Mouse (Mus musculus): ENCODE data around the gene Hist2h2bb.
"Not testable (repeated sequence)": the region's sequence is repeated elsewhere in the genome, so short reads cannot be mapped to it uniquely, and the experiment has no call there.

Hist2h2bb gene

DNA sequence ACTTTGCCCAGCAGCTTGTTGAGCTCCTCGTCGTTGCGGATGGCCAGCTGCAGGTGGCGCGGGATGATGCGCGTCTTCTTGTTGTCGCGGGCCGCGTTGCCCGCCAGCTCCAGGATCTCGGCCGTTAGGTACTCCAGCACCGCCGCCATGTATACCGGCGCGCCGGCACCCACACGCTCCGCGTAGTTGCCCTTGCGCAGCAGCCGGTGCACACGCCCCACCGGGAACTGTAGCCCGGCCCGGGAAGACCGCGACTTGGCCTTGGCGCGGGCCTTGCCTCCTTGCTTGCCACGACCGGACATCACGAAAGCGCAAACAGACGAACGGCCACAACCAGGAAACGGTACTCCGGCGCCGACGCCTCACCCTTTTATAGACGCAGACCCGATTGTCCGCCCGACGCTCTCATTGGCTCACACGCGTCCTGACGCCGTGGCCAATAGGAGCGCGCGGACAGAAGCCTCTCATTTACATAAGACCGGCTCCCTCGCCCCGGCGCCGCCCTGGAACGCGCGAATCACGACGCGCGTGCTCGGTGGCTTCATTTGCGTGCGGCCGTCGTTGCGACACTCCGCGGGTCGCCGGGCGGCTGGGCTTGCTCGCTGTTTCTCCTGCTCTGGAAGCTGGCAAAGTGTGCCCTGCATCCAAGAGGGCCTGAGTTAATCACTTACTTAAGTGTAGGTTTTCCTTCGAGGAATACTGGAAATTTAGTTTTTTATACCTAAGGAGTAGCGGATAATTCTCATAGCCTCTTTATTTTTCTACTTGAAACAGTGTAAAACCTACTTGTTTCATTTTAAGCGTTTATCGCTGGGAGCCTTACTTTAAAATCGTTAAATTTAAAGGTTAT, 29.4 kb upstream of the Hist2h2bb start, which contains the start of gene Hist2h2aa2:
TSS of gene Hist2h2aa2 (minus strand) at position 328 of the 850 bp plus-strand sequence.
- peak; percentile 94 to 97 for DNase-seq

DNA sequence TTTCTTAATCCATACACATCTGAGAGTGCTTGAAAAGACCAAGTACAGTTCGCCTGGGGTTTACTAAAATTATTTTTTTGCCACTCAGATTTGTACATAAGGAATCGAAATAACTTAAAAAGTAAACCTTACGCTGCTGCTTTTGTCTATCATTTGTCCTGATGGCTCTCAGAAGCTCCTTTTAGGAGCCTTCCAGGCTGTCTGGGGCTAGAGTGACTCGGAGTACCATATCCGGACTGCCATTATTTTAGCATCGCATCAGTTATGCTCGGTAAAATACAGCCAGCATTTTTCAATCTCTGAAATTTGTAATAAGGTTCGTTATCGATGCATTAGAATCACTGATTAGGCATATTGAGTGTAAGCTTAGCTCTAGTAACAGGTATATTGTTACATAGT, 28.8 kb upstream of the Hist2h2bb start:
- DNase-seq = no peak

DNA sequence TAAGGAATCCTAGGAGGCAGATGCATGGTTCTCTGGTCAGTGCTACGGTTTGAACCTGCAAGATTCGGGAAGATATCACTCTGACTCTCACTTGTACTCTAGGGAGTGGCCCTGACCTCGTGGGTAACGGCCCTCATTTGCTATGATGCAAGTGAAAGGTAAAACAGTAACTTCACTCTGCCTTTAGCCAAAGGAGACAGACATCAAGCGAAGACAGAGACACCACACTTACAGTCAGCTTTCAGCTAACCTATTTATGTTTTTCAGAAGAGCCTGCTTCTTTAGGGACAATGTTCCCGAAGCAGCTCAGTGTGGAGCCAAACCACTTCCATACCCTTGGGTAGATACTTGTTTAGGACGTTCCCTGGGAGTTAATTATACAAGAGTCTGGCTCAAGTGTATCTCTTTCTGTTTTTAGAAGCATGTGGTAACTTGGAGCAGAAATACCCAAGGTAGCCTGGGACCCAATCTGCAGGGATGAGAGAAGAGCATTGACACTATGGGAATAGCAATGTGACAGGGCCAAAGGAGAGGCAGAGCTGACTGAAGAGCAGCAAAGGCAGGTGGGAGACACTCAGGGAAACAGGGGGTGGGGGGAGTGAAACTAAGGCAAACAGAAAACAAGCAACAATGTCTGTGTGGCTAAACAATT, 25.5 kb upstream of the Hist2h2bb start:
- DNase-seq = no peak

DNA sequence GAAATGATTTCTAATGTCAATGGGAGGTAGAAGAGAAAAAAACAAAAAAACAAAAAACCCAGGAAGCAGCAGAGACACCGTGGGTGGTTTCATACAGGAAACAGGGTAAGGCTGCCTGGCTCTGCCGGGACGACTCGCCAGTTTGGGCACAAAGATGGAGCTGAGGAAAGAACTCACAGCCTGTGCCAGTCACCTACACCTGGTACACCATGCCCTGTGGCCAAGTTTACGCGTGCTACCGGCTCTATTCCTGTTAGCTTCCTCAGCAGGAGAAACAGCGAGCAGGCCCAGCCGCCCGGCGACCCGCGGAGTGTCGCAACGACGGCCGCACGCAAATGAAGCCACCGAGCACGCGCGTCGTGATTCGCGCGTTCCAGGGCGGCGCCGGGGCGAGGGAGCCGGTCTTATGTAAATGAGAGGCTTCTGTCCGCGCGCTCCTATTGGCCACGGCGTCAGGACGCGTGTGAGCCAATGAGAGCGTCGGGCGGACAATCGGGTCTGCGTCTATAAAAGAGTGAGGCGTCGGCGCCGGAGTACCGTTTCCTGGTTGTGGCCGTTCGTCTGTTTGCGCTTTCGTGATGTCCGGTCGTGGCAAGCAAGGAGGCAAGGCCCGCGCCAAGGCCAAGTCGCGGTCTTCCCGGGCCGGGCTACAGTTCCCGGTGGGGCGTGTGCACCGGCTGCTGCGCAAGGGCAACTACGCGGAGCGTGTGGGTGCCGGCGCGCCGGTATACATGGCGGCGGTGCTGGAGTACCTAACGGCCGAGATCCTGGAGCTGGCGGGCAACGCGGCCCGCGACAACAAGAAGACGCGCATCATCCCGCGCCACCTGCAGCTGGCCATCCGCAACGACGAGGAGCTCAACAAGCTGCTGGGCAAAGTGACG, 24.3 kb upstream of the Hist2h2bb start, which contains the start of gene Hist2h2aa1:
TSS of gene Hist2h2aa1 (plus strand) at position 495 of the 884 bp plus-strand sequence.
- peak; percentile 86 to 91 for DNase-seq

- DNase-seq = not testable (repeated sequence)
Observed at GRCm38 (mm10) chr3:96246018-96246417, 23.5 kb upstream of the Hist2h2bb start.

DNA sequence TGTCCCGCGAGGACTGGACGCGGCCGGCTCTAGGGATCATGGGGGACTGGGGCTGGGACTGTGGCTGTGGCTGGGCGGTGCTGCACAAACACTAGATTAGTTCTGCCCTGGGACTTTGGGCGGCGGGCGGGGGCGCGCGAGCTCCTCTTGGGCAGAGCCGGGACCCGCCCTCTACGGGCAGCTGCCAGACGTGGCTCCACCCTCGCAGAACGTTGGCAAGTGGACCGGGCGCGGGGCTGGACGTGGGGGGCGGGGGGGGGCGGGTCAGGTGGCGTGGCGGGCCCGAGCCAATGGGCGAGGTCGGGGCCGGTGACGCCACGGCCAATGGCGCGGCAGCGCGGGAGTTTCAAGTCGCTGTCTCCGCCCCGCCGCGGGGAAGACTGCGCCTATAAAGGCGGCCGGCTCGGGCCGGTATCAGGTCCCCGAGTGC, 23.1 kb upstream of the Hist2h2bb start, which contains the start of gene Hist2h3c1:
TSS of gene Hist2h3c1 (plus strand) at position 259 of the 430 bp plus-strand sequence.
- not testable (repeated sequence) for DNase-seq

DNA sequence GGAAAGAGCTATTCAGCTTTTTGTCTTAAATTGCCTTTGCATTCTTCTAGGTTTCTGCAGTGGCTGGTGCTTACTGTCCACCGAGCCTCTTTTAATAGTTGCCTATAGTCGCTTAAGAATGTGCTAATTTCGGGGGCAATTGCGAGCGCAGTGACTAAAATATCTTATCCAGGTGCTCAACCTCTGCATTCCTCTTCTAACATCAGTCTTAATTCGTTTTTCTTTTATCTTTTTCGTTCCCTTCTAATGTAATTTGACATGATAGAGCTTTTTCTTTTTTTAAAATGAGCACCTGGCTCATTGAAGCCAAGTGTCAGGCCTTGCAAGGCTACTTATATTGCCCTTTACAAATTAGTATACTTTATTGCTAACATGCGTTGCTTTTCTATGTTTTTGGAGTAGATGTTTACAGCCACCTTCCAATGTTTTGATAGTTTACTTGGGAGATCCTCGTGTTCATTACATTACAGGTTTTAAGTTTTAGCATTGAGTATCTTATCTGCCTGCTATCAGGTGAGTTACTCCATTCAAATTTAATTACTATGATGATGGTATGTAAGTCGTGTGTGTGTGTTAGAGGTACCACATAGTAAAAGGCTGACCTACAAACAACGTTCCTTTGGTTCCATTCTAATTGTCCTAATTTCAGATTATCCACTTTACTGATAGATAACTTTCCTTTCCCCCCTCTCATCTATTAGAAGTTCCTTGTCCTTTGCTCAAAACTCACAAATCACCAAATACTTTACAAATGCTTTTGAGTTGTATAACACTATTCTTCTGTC, 22.0 kb upstream of the Hist2h2bb start:
- DNase-seq = no peak

- DNase-seq = no peak
Observed at GRCm38 (mm10) chr3:96248141-96249033, 21.2 kb upstream of the Hist2h2bb start.

- no peak for DNase-seq
Observed at GRCm38 (mm10) chr3:96249034-96249345, 20.6 kb upstream of the Hist2h2bb start.

- DNase-seq = no peak
Observed at GRCm38 (mm10) chr3:96250890-96251289, 18.7 kb upstream of the Hist2h2bb start.

DNA sequence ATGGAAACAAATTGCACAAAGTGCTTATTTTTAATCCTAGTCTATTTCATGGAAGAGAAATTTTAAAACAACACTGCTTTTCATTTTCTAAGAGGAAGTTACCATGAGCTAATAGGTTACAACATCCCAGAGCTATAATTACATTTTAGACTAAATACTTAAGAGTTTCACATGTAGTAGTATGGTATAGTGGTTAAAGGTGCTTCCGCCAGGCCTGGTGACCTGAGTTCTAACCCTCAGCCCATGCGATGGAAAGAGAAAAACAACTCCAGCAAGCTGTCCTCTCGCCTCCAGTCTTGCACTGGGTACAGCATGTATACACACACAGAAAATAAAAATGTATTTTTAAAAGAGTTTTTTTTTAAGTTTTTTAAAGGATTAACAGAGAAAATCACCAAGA, 17.8 kb upstream of the Hist2h2bb start:
- no peak for DNase-seq

- peak in 1 of 2 experiments; percentile 43 for DNase-seq
Observed at GRCm38 (mm10) chr3:96254683-96255355, 14.7 kb upstream of the Hist2h2bb start.

DNA sequence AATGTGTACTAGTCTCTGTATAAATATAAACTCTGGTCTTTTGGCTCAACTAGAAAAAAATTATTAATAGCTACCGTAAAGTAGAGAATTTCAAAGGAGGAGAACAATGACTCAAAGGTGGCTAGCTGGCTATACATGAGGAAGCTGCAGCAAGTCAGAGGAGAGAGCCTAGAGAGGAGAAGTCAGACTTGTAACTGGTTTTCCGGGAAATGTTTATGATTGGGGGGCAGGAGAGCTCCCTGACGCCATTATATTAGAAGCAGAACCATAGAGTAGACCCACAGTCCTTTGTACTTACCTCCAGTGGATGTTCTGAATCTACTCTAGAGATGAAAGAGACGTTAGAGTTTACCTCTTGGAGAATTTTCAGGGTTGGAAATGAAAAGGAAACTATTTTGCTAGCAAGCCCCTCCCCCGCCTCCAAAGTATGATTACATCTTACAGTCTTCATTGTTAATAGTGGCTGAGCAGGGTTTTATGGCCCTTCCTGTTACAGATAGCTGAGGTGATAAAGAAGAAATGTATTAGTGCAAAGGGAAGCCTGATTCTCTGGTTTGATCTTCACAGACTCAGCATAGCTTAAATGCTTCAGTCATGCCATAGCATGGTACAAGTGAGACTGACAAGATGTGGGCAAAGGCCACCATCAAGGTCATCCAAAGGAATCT, 13.5 kb upstream of the Hist2h2bb start:
- no peak for DNase-seq

DNA sequence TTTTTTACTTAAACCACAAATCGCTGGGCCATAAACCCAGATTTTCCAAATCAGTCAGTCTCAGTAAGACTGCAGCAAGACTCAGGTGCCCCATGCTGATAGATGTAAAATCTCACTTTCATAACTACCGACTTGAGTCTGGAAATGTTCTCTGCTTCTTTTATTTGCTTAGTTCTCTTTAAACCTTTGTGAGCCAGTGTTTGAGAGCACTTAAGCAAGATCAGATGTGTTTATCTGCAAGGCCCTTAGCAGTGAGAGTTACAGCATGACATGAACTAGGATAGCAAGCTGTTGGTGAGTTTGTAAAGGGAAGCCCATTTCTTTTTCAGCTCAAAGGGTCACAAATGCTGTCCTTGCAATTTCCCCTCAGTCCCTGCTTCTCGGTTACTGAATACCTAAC, 12.4 kb upstream of the Hist2h2bb start:
- DNase-seq = no peak

DNA sequence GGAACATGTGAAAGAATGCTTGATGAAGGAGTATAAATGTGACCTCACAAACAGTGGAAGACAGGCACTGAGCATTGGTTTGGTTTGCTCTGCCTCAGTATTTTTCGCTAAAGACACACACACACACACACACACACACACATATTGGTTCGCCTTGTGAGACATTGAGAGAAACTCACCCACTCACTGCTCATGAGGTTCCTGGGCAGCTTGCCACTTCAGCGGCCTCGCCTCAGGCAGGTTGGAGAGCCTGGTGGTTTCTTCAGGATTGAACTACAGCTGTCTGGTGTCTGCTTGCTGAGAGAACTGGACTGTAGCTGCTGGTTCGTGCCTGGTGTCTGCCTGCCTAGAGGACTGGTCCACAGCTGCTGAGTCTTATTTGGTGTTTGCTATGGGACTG, 9.3 kb upstream of the Hist2h2bb start:
- DNase-seq = no peak

- no peak for DNase-seq
Observed at GRCm38 (mm10) chr3:96261623-96262022, 7.9 kb upstream of the Hist2h2bb start.

GRCm38 (mm10) chr3:96262216-96262875, 7.2 kb upstream of the Hist2h2bb start:
- peak; percentile 74 to 83 for DNase-seq

- peak; percentile 93 to 95 for DNase-seq
Observed at GRCm38 (mm10) chr3:96262979-96263550, 6.5 kb upstream of the Hist2h2bb start, which contains the start of gene Hist2h4. Gene Hist2h4, minus strand, starts transcription at chr3:96263311.

Measured in kidney, postnatal 4 days (tissue).